8 mouse cellular contexts compared by ENCODE assay signal in the genomic region with DNA sequence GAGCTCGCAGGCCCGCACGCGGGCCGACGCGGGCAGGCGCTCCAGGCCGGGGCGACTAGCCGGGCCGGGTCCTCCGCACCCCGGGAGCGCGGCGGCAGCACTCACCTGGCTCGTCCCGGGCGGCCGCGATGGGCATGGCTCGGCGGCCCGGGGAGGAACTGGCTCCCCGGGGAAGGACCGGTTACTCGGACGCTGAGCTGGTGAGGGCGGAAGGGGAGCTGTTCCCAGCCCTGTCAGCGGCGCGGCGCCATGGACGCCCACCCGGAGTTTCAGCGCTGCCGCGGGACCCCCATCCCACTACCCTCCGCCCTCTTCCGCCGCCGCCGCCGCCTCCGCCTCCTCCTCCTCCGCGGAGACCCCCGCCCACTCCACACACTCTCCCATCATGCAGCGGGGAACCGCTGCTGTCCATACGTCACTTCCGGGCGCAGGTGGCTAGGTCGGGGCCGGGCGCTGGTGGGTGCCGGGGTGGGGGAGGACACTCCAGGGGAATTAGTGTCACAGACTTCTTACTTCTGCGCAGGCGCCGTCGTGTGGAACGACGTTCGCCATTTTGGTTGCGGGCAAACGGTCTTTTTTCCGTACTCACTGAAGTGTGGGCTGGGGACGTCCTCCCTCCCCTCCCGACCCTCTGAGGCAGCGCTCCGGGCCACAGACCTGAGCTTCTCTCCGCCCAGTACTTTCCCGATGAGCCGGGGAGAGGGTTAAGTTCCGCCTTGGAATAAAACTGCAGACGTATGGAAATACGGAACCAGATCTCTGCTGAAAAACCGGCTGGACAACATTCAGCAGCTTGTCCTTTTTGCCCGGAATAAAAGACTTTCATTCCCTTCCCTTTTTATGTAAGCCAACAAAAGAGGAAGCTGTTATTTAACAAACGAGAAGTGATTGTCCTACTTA. TPM values are rescaled to one million over a fixed set of nuclear protein-coding genes. Genes with fewer than 3 reads are reported as not detected.
A peak's percentile ranks its signal among the peaks of the same experiment; 100 is the strongest.
DNase-seq lines count a peak whose midpoint lies in the region; ATAC-seq lines count a peak whose summit lies in the region.

A gene (minus strand): TSS at position 389 of the 900 bp plus-strand sequence.

- peak within 1 kb of the TSS; percentile 69 for H3K4me2 ChIP-seq in heart, embryonic 14.5 days (ENCODE audit: low read length)
- H3K4me2 ChIP-seq in liver, embryonic 13.5 days: peak within 1 kb of the TSS; percentile 91
- peak within 1 kb of the TSS; percentile 88 for H3K4me2 ChIP-seq in stomach, embryonic 16.5 days (ENCODE audit: low read depth, low read length)

- H3K27ac ChIP-seq in heart, embryonic 14.5 days (replicated peaks in 1 of 2; ENCODE audit: control insufficient read depth in 1 of 2, insufficient read depth in 1 of 2, low read depth in 2 of 2, low read length in 2 of 2): peak within 1 kb of the TSS; percentile 97 to 98
- peak within 1 kb of the TSS; percentile 96 for H3K27ac ChIP-seq in liver, embryonic 13.5 days
- H3K27ac ChIP-seq in stomach, embryonic 16.5 days (ENCODE audit: low read length): peak within 1 kb of the TSS; percentile 97

- peak; percentile 81 for ATAC-seq in CD4-positive, CD25-positive, alpha-beta regulatory T cell, adult 4 months
- peak; percentile 99 for ATAC-seq in heart, embryonic 14.5 days (ENCODE audit: insufficient number of reproducible peaks, insufficient read depth, low FRiP score, low read depth)
- ATAC-seq in liver, embryonic 13.5 days (ENCODE audit: low read depth): peak; percentile 98
- ATAC-seq in stomach, embryonic 16.5 days (ENCODE audit: insufficient read depth, low FRiP score): peak; percentile 99

- H3K27me3 ChIP-seq in heart, embryonic 14.5 days (ENCODE audit: control insufficient read depth, insufficient read depth, low read length): no peaks in the 10 kb centered on the region
- no peaks in the 10 kb centered on the region for H3K27me3 ChIP-seq in liver, embryonic 13.5 days
- H3K27me3 ChIP-seq in stomach, embryonic 16.5 days (ENCODE audit: control insufficient read depth, insufficient read depth, low read length): no peaks in the 10 kb centered on the region

- no peaks in the 10 kb centered on the region for H3K9me3 ChIP-seq in heart, embryonic 14.5 days (ENCODE audit: control insufficient read depth, low read length)
- H3K9me3 ChIP-seq in liver, embryonic 13.5 days (replicated peaks): no peaks in the 10 kb centered on the region
- no peaks in the 10 kb centered on the region for H3K9me3 ChIP-seq in stomach, embryonic 16.5 days (replicated peaks; ENCODE audit: control insufficient read depth, low read length)

- H3K9ac ChIP-seq in heart, embryonic 14.5 days (ENCODE audit: low read length): peak within 1 kb of the TSS; percentile 91
- peak within 1 kb of the TSS; percentile 98 for H3K9ac ChIP-seq in liver, embryonic 13.5 days
- peak within 1 kb of the TSS; percentile 84 for H3K9ac ChIP-seq in stomach, embryonic 16.5 days (ENCODE audit: low read length)

- peaks cover 0 to 4% of the 10 kb centered on the region in 2 experiments; a peak in 2 of 4 replicates for H3K4me1 ChIP-seq in heart, embryonic 14.5 days (ENCODE audit: control insufficient read depth in 2 of 2, insufficient read depth in 2 of 2, low read length in 2 of 2)
- H3K4me1 ChIP-seq in liver, embryonic 13.5 days (replicated peaks): peaks cover 14% of the 10 kb centered on the region
- H3K4me1 ChIP-seq in stomach, embryonic 16.5 days (ENCODE audit: control insufficient read depth, insufficient read depth, low read length): no peaks in the 10 kb centered on the region

- H3K4me3 ChIP-seq in heart, embryonic 14.5 days (ENCODE audit: control insufficient read depth in 1 of 2, insufficient read depth in 1 of 2, low read depth in 1 of 2, low read length in 2 of 2): peak within 1 kb of the TSS; percentile 94 to 98
- H3K4me3 ChIP-seq in liver, embryonic 13.5 days (replicated peaks): peak within 1 kb of the TSS; percentile 99
- peak within 1 kb of the TSS; percentile 88 for H3K4me3 ChIP-seq in stomach, embryonic 16.5 days (replicated peaks; ENCODE audit: low read length)

- WGBS in heart, embryonic 14.5 days: under 1% methylated on average over 58 of the region's 81 CpGs
- under 1% methylated on average over 62 of the region's 81 CpGs for WGBS in liver, embryonic 13.5 days (ENCODE audit: insufficient replicate concordance)
- under 1% methylated on average over 68 of the region's 81 CpGs for WGBS in stomach, embryonic 16.5 days

- peak; percentile 83 for DNase-seq in c-Kit-negative CD71-positive TER-119-positive erythroid progenitor cells, embryonic 14.5 days (ENCODE audit: low read depth, low spot score)
- peak; percentile 82 for DNase-seq in fibroblast of lung, adult 2 months (ENCODE audit: low read depth)
- DNase-seq in kidney, postnatal 14 days: peak; percentile 99
- peak; percentile 95 for DNase-seq in liver, embryonic 13.5 days
- peak; percentile 100 for DNase-seq in neural tube, embryonic 10.5 days (ENCODE audit: extremely low spot score, low spot score)

- H3K36me3 ChIP-seq in heart, embryonic 14.5 days (ENCODE audit: control insufficient read depth, insufficient read depth, low read length): peaks cover 3% of the 10 kb centered on the region; the same call in 1 of the 2 replicates
- no peaks in the 10 kb centered on the region; the same call in 1 of the 2 replicates for H3K36me3 ChIP-seq in liver, embryonic 13.5 days
- H3K36me3 ChIP-seq in stomach, embryonic 16.5 days (ENCODE audit: control insufficient read depth, insufficient read depth, low read length): no peaks in the 10 kb centered on the region

RNA-seq across cellular contexts. Expression of the gene that starts here (rescaled TPM):
- polyA plus RNA-seq in CD4-positive, CD25-positive, alpha-beta regulatory T cell, adult 4 months (2017; shearing (Covaris generic)): 10 to 100 TPM; 43.3 to 57.5 TPM
- 10.8 and 11.2 TPM in 2 replicates for polyA plus RNA-seq in heart, embryonic 14.5 days (2014; fragmentation: Nextera tagmentation; extraction: Ambion mirVana)
- polyA plus RNA-seq in liver, embryonic 13.5 days (2015; fragmentation: Nextera tagmentation; extraction: Ambion mirVana): 12.0 and 14.9 TPM in 2 replicates
- polyA plus RNA-seq in stomach, embryonic 16.5 days (2015; fragmentation: Nextera tagmentation; extraction: Ambion mirVana): 22.8 and 24.2 TPM in 2 replicates

Comparison
In these comparisons a context has a peak if more than half of its experiments do, and no peak if none do; other contexts are left out.
1. Peak in every context shown above with its lines: DNase-seq, ATAC-seq, H3K4me3 ChIP-seq and H3K27ac ChIP-seq.